Mouse (Mus musculus) G1E (cell line): ENCODE measurements around the gene Snrnp25.

Source experiments
- CTCF ChIP-seq: IDR thresholded peaks from 2 replicates; pipeline ENCODE4 v1.5.1; 2012; ENCODE audit warnings: low read depth, low read length, inconsistent platforms, mixed read lengths
- GATA1 ChIP-seq: IDR thresholded peaks from 2 replicates; pipeline ENCODE4 v1.6.1; 2012; ENCODE audit warnings: borderline replicate concordance, low read length, inconsistent platforms, mixed read lengths
- GATA2 ChIP-seq: IDR thresholded peaks from 2 replicates; pipeline ENCODE4 v1.6.1; 2012; ENCODE audit warnings: low read depth, low read length, inconsistent platforms, borderline replicate concordance
- POLR2AphosphoS5 ChIP-seq: IDR thresholded peaks from 2 replicates; pipeline ENCODE4 v1.6.1; 2012; ENCODE audit warnings: low read depth, low read length, inconsistent platforms; ENCODE audit not compliant: insufficient replicate concordance
- TAL1 ChIP-seq: conservative IDR thresholded peaks from 2 replicates; pipeline ENCODE4 v1.6.1; 2012; ENCODE audit warnings: low read depth, low read length, inconsistent platforms, mixed read lengths

- TF ChIP-seq CTCF (no peak), GATA1 (no peak), TAL1 (no peak), POLR2AphosphoS5 (no peak), GATA2 (no peak)
These were observed 10.4 kb downstream of the Snrnp25 start for GRCm38 (mm10) chr11:32215372-32216162.
